Mouse (Mus musculus) v-Abl transformed pro-B cells (cell line): ENCODE measurements around the gene Cela3b.
"Not testable (repeated sequence)": the region's sequence is repeated elsewhere in the genome, so short reads cannot be mapped to it uniquely, and the experiment has no call there.

ENCODE experiments used
- in situ Hi-C, 2 experiments: fragments of 400-800 bp; cut with MboI; formaldehyde crosslinking; loops; one replicate each; pipeline ENCODE4 v1.15.1; 2025; ENCODE audit not compliant: unreplicated experiment in 2 of 2

Cela3b gene

DNA sequence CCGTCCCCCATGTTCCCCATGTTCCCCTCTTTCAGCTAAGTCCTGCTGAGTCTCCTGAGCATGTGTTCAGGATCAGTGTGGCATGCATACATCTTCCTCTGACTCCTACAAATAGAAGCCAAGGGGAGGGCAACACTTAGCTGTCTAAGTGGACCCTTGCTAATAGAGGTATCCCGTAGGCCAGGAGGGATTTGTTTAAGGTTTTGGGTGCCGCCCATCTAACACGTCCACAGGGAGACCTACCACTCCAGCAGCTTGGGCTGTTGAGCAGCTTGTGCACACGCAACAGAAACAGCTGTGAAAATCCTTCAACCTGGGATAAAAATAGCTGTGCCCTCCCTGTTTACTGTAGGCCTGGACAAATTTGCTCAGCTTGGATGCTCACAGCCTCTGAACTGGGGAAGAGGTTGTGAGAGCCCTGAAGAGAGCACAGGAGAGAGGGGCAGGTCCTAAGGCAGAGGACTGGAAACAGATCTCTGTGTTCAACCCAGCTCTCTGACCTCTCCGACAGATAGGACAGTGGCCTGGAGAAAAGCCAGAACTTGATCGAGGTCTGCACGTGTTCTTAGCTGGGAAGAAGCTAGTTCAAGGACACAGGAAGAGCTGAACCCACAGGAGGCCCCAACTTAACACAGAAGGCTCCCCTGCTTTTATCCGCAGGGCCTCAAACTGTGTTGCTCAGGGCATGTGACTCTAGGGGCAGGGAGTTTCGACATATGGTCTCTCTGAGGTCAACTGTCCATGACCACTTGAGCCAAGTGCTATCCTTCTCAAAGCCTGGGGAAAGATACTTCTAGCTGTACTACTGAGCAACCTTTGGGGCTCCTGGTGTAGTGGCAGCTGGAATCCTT is 2.6 kb upstream of the Cela3b start:
- in situ Hi-C loops, result loop anchor here (25.0 kb wide), 2 partner anchors 254 to 346 kb away; no protein-coding TSS in a partner anchor

DNA sequence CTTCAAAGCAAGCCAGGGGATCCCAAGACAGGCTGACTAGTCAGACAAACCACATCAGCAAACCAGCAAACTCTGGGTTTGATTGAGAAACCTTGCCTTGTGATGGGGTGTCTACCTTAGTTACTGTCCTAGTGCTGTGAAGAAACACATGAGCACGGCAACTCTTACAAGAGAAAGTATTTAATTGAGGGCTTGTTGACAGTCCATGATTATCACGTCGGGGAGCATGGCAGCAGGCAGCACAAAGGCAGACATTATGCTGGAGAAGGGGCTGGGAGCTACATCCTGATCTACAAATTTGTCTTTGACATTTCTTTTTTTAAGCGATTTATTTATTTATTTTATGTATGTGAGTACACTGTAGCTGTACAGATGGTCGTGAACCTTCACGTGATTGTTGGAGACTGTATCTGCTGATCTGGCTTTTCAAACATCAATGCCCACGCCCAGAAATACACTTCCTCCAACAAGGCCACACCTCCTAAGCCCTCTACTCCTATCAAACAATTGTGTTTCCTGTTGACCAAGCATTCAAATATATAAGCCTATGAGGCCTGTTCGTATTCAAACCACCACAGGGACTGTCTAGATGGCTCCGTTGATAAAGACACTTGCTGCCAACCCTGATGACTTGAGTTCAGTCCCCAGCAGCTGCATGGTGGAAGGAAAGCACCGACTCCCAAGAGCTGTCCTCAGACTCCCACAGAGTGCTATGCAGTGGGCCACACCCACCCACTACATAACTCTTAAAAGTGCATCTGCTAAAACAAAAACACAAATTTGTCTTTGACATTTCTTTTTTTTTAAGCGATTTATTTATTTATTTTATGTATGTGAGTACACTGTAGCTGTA is 12.4 kb downstream of the Cela3b start:
- in situ Hi-C loops, result no loop called here

DNA sequence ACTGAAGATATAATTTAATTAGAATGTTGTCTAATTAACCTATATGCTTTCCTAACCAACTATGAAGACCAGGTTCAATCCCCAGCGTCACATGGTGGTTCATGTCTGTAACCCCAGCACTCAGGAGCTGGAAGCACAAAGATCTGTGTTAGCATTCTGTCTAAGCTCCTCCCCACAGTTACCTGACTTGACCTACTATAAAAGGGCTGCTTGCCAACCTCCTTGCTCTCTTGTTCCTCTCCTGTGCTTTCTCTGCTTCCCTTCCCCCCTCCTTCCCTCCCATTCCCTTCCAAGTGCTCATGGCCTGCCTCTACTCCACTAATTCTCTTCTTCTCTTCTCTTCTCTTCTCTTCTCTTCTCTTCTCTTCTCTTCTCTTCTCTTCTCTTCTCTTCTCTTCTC is 15.4 kb downstream of the Cela3b start:
- in situ Hi-C loops, result no loop called here

DNA sequence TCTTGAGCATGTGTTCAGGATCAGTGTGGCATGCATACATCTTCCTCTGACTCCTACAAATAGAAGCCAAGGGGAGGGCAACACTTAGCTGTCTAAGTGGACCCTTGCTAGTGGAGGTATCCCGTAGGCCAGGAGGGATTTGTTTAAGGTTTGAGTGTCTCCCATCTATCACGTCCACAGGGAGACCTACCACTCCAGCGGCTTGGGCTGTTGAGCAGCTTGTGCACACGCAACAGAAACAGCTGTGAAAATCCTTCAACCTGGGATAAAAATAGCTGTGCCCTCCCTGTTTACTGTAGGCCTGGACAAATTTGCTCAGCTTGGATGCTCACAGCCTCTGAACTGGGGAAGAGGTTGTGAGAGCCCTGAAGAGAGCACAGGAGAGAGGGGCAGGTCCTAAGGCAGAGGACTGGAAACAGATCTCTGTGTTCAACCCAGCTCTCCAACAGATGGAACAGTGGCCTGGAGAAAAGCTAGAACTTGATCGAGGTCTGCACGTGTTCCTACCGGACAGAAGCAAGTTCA is 18.1 kb downstream of the Cela3b start:
- in situ Hi-C loops, result not testable (repeated sequence)

DNA sequence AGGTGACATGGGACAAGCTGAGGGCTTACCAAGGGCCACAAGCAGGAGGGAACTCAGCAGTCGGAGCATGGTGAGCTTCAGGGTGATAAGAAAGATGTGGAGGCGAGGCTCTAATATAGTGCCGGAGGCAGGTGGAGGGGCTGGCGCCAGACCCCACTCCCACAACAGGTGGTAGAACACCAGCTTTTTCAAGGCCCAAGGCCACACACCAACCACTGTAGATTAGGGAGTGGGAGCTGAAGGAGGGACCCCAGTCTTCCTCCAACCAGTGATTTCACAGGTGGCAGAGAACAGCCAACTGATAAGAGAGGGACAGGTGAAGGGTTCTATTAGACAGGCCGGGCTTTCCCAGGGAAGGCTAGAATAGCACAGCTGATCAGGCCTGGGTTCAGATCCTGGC is 20.6 kb downstream of the Cela3b start, which contains the start of gene Cela3a:
Cela3a (minus strand) TSS at position 101 of the 400 bp plus-strand sequence.
- in situ Hi-C loops, result no loop called here

DNA sequence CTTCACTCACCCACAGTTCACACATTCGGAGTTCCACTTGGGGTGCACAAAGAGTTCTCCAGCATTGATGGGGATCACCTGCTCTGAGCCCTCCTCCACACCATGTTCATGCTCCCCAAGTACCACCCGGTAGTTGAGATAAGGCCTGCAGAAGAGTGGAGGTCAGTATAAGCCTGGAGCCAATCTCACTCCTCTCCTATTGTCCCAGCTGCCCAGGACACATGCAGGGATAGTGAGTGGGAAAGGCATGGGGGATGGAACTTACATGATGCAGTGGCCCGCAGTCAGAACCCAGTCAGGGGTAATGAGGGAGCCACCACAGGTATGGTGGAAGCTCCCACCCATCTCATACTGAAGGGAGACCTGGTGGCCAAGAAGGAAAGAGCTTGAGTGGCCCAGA is 24.8 kb downstream of the Cela3b start:
- in situ Hi-C loops, result no loop called here

DNA sequence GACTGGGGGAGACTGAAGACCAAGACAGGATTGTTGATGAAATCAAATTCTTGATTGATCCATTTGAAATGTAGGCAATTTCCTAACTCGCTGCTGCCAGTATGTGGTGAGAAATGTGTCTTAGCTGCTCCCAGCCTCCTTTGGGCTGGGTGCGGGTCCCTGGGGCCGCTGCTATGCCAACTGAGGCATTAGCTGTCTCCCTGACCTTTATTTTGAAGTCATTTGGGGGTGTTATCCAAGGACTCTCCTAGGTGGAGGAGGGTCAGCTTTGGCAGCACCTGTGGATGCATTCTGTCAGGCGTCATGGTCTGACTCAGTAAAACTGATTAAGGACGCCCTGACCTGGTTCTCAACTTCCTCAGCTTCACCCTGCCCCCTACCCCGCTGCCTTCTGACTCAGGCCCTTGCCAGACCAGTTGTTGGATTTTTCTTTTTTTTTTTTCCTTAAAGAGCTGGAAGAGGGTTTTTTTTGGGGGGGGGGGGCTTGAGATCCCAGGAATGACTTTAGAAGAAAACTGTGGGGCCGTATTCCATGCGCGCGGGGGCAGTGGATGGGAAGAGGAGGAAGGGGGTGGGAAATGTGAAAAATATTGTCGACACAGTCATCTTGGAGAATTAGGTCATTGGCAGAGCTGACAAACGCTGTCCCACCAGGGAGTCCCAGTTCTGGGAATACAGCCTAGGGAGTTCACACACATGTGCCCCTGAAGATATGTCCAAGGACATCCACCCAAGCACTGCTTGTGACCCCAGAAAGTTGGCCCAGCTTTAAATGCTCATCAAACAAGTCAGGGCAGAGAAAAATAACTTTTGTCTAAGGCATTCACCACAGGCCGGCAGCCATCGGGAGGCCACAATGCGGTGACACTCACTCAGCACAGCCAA is 33.5 kb downstream of the Cela3b start:
- in situ Hi-C loops, result loop anchor here in 1 of 2 experiments (10.0 to 25.0 kb wide), 2 partner anchors 52 to 1515 kb away; partner anchors contain the start of gene Otud3

DNA sequence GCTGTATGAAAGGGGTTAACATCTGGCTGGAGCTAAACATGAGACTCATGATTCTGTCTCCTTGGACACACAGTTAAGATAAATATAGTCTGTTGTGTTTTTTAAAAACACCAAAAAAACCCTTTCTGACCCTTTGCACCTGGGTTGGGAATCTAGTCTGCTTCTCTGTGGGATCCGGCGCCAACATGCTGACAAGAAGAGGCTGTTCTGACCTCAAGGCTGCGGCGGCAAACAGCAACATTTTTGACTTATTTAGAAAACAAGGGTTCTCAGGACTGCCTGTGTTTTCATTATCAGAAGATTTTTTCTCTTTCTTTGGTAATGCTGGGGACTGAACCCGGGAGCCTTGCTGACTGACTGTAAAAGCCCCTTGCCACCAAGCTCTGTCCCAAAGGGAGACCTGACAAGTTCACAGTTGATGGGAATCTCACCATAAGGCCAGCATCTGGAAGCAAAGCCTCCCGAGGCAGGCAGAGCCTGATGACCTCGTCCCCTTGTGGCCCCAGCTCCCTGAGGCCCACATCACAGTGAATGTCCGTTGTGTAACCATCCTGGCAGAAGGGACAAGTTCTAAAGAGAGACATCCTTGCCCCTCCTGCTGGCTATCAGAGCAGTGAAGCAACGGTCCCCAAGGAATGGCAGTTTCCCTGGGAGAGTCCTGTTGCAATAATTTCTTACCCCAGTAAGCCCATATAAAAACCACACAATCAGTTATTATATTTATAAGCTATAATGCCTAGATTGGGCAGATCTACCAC is 36.8 kb downstream of the Cela3b start:
- in situ Hi-C loops, result loop anchor here (5.0 to 25.0 kb wide), 4 partner anchors 49 to 1519 kb away; partner anchors contain the start of gene Otud3 (in 1 of the 2)

DNA sequence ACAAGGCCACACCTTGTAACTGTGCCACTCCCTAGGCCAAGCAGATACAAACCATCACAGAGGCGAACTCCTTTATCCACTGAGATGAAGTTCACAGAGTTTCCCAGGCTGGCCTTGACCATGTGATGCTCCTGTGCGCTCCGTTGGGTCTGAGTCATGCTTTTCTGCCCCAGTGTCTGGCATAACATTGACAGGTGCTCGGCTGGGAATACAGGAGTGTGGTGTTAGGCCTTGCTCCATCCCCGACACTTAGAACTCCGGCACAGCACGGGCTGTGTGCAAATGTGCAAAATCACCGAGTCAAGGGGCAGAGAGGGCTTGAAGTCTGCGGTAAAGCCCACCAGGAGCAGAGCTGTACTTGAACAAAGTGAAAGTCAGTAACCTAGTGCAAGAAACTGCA is 37.5 kb downstream of the Cela3b start:
- in situ Hi-C loops, result loop anchor here (5.0 to 25.0 kb wide), 4 partner anchors 48 to 1519 kb away; partner anchors contain the start of gene Otud3 (in 1 of the 2)

DNA sequence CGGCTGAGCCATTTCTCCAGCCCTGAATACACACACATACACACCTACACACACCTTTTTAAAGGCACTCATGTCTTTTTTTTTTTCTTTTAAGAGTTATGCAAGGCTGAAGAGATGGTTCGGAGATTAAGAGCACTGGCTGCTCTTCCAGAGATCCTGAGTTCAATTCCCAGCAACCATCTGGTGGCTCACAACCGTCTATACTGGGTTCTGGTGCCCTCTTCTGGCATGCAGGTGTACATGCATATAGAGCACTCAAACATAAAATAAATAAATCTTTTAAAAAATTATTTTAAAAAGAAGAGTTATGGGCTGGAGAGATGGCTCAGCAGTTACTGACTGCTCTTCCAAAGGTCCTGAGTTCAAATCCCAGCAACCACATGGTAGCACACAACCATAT is 39.1 kb downstream of the Cela3b start:
- in situ Hi-C loops, result loop anchor here (5.0 to 25.0 kb wide), 4 partner anchors 46 to 1521 kb away; partner anchors contain the start of gene Otud3 (in 1 of the 2)

DNA sequence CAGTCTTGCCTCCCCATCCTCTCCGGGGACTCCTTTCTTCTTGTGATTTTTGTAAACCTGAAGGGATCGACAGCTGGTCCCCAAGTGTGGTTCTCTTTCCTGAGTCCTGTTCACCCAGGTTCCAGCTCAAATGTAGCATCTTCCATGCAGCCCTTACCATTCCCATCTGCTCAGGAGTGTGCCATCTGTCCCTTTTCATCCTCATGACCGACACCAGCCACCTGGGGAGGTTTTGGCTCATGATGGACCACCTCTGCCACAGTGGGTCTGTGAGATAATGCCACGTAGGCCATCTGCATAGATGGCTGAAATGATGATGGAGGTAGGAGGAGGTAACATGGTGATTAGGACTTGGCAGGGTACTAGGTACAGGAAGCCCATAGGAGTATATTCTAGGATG is 40.1 kb downstream of the Cela3b start:
- in situ Hi-C loops, result loop anchor here (5.0 to 25.0 kb wide), 4 partner anchors 45 to 1522 kb away; partner anchors contain the start of gene Otud3 (in 1 of the 2)

DNA sequence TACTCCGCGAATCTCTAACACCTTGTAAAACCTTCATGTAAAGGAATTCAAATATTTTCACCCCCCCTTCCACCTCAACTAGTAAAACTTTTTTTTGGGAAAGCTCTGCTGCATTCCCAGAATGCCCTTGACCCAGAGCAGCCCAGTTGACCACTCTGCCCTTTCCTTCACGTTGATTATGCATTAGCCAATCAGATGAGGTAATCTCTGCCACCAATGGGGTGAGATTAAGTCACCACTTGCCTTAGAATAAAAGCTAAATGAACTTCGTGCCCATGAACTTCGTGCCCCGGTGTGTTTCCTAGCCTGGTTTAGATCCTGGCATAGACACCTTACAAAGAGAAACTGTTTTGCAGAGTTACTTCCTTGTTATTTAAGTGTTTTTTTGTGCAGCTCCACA is 41.4 kb downstream of the Cela3b start:
- in situ Hi-C loops, result loop anchor here in 1 of 2 experiments (25.0 kb wide), 1 partner anchor 1523 kb away; the partner anchor contains the start of gene Otud3

DNA sequence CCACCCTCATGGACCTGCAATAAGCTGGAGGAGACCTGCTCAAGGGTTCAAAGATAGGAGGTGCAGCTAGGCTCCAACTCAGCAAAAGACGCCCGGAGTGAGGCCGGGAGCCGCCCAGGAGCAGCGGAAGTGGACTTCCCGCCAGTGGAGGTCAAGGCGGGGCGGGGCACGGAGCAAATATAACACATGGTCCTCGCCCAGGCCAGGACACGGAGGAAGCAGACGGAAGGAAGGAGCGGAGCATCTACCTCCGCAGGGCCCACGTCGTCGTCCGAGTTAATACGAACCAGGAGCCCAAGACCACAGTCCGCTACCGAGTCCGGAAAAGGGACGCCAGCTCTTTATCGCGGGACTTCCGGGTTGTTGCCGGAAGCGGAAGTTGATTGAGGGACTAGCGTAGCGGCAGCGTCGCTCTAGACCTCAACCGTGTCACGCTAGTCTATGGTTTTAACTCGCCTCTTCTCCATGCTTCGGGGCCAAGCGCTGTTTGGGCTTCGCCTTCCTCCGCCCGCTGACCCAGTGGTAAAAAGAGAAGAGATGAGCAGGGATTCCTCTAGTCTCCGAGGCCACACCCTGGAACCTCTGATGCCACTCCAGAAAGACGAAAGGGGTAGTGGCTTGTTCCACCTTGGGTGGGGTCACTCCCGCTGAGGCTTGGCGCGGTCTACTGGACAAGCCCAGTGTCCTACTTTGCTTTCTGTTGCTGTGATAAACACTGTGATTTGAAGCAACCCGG is 42.1 kb downstream of the Cela3b start:
- in situ Hi-C loops, result loop anchor here in 1 of 2 experiments (25.0 kb wide), 1 partner anchor 1524 kb away; the partner anchor contains the start of gene Otud3

DNA sequence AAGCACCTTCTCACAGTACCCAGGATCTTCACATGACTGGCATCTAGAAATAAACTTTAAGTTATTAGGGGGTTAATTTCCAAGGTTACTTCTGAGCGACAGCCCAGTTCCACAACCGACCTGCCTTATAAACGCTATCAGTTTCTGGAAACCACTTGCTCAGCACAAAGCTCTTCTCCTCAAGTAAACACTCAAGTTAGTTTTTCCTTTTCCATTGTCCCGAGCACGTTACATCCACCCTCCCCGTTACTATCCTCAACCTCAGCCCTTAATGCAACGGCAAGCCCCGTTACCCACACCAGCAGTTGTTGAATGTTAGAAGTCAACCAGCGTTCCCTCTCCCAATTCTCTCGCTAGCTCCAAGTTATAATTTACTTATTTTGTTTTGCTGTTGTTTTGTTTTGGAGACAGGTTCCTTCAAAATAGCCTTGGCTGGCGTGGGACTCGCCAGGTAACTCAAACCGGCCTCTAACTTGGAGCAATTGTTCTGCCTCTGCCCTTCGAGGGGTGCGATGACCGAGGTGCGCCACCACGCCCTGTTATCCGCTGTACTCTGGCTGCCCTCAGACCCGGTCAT is 42.8 kb downstream of the Cela3b start:
- in situ Hi-C loops, result loop anchor here in 1 of 2 experiments (25.0 kb wide), 1 partner anchor 1525 kb away; the partner anchor contains the start of gene Otud3

DNA sequence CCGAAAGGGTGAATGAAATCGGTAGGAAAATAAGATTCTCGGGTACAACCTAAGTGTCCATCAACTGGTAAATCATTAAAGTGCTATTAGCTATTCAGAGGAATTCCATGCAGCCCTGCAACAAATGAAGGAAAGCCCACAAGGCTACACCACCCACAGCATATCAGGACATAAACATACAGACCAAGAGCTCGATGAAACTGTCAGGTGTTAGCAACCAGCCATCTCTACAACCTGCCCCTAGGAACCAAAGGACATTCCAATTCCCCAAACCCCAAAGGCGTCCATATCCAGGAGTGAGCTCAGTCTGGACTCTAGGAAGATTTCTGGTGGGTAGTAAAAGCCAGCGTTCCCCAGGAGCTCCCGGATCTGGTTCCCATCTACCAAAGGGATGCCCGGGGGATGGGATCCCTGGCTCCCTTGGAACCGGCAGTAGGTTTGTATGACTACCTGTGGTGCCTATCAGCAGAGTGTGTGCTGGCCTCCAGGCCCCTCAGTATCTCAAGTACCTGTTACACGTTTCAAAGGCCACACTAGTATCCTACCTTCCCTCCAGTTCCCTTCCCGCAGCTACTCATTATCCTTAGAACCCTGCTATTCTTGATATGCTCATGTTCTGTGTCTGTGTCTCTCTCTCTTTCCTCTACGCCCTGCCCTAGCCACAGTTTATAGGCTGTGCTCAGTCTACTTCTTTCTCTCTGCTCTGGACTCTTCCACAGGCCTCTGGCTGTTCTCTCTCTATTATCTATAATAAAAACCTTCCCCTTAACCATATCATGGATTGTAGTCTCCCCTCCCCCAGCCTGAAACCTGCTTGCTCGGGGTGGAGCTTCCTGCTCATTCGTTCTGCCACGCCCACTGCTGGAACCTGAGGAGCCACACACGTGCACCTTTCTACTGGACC is 49.4 kb downstream of the Cela3b start:
- in situ Hi-C loops, result loop anchor here in 1 of 2 experiments (25.0 kb wide), 1 partner anchor 1531 kb away; the partner anchor contains the start of gene Otud3

DNA sequence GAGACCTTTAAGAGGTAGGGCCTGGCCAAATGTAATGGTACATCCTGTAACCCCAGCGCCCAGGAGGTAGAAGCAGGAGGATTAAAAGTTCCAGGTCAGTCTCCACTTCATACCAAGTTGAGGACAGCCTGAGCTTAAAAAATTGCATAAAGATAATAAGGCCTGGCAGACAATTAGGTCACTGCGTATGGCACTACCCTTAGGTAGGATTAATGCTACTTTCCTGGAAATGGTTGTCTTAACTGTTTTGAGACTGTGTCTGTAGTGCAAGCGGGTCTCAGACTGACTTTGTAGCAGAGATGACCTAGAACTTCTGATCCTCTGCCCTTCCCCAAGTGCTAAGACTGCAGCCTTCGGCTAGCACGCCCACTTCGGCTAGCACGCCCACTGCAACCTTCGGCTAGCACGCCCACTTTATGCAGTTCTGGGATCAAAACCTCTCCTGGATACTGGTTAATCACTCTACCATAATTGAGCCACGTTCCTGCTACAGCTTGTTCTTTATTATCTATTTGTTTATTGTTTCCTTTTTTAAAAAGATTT is 50.6 kb downstream of the Cela3b start:
- in situ Hi-C loops, result loop anchor here in 1 of 2 experiments (25.0 kb wide), 1 partner anchor 1533 kb away; the partner anchor contains the start of gene Otud3
